12 mouse cellular contexts compared by ENCODE assay signal in genomic region chr8:84772628-84773027, GRCm38 (mm10). TPM values are rescaled to one million over a fixed set of nuclear protein-coding genes. Genes with fewer than 3 reads are reported as not detected.
DNase-seq lines count a peak whose midpoint lies in the region; ATAC-seq lines count a peak whose summit lies in the region.
"Had no signal": no experiment of that assay in that cellular context is flagged by ENCODE, and none has a peak within 500 bp of the region (broad histone marks: within the 10 kb centered on the region; RNA-seq: fewer than 3 reads in every experiment).

No protein-coding gene starts in this region.

- H3K27ac ChIP-seq in heart, embryonic 16.5 days (ENCODE audit: low read length) = no peak overlapping the region
- H3K27ac ChIP-seq in forebrain, embryonic 15.5 days (replicated peaks) = peak overlapping the region; percentile 97
- H3K27ac ChIP-seq in stomach, embryonic 14.5 days (ENCODE audit: low read length) = no peak overlapping the region
- H3K27ac ChIP-seq: macrophage had no signal

- peaks cover 3% of the 10 kb centered on the region for H3K36me3 ChIP-seq in heart, embryonic 16.5 days (ENCODE audit: control insufficient read depth, insufficient read depth)
- peaks cover 18% of the 10 kb centered on the region for H3K36me3 ChIP-seq in megakaryocyte, embryonic 14.5 days (replicated peaks; ENCODE audit: low read length)
- no peaks in the 10 kb centered on the region for H3K36me3 ChIP-seq in forebrain, embryonic 15.5 days
- H3K36me3 ChIP-seq in stomach, embryonic 14.5 days (ENCODE audit: control insufficient read depth, insufficient read depth, low read length) = no peaks in the 10 kb centered on the region; the same call in 1 of the 2 replicates

- no peaks in the 10 kb centered on the region for H3K9me3 ChIP-seq in heart, embryonic 16.5 days (replicated peaks; ENCODE audit: control insufficient read depth, low read length)
- H3K9me3 ChIP-seq in megakaryocyte, embryonic 14.5 days = no peaks in the 10 kb centered on the region
- H3K9me3 ChIP-seq in forebrain, embryonic 15.5 days = no peaks in the 10 kb centered on the region
- H3K9me3 ChIP-seq in stomach, embryonic 14.5 days (ENCODE audit: control insufficient read depth, low read depth, low read length) = no peaks in the 10 kb centered on the region

- peaks cover 38% of the 10 kb centered on the region for H3K27me3 ChIP-seq in heart, embryonic 16.5 days (ENCODE audit: control insufficient read depth, insufficient read depth, low read length)
- peaks cover 31% of the 10 kb centered on the region for H3K27me3 ChIP-seq in megakaryocyte, embryonic 14.5 days (replicated peaks)
- no peaks in the 10 kb centered on the region; the same call in 1 of the 2 replicates for H3K27me3 ChIP-seq in forebrain, embryonic 15.5 days
- peaks cover 22% of the 10 kb centered on the region for H3K27me3 ChIP-seq in stomach, embryonic 14.5 days (ENCODE audit: control insufficient read depth, insufficient read depth, low read length)

- H3K4me2 ChIP-seq in heart, embryonic 16.5 days (ENCODE audit: low read depth, low read length) = peak overlapping the region; percentile 38; the same call in 1 of the 2 replicates
- H3K4me2 ChIP-seq in forebrain, embryonic 15.5 days (replicated peaks) = peak overlapping the region; percentile 70
- peak overlapping the region; percentile 34 for H3K4me2 ChIP-seq in stomach, embryonic 14.5 days (replicated peaks; ENCODE audit: low read depth, low read length)

- no peak overlapping the region for H3K4me3 ChIP-seq in heart, embryonic 16.5 days (ENCODE audit: low read length)
- peak overlapping the region; percentile 18 for H3K4me3 ChIP-seq in megakaryocyte, embryonic 14.5 days (replicated peaks)
- H3K4me3 ChIP-seq in forebrain, embryonic 15.5 days = peak overlapping the region; percentile 43
- H3K4me3 ChIP-seq in stomach, embryonic 14.5 days (ENCODE audit: low read depth, low read length) = no peak overlapping the region

- H3K4me1 ChIP-seq in heart, embryonic 16.5 days (ENCODE audit: control insufficient read depth, insufficient read depth, low read length) = peaks cover 36% of the 10 kb centered on the region
- peaks cover 32% of the 10 kb centered on the region for H3K4me1 ChIP-seq in megakaryocyte, embryonic 14.5 days
- peaks cover 74% of the 10 kb centered on the region for H3K4me1 ChIP-seq in forebrain, embryonic 15.5 days
- H3K4me1 ChIP-seq in stomach, embryonic 14.5 days (ENCODE audit: control insufficient read depth, insufficient read depth, low read length) = peaks cover 27% of the 10 kb centered on the region

- H3K9ac ChIP-seq in heart, embryonic 16.5 days (ENCODE audit: low read length) = no peak overlapping the region
- peak overlapping the region; percentile 81 for H3K9ac ChIP-seq in forebrain, embryonic 15.5 days (replicated peaks)
- no peak overlapping the region; the same call in 1 of the 2 replicates for H3K9ac ChIP-seq in stomach, embryonic 14.5 days (replicated peaks; ENCODE audit: low read depth, low read length)

- ATAC-seq in heart, embryonic 16.5 days (replicated peaks; ENCODE audit: extremely low read depth, insufficient read depth, low FRiP score) = no peak
- ATAC-seq in megakaryocyte, adult 5-6 weeks (ENCODE audit: poor library complexity, severe bottlenecking) = no peak
- ATAC-seq in forebrain, embryonic 15.5 days (replicated peaks) = no peak
- ATAC-seq in stomach, embryonic 14.5 days (ENCODE audit: insufficient number of reproducible peaks, insufficient read depth, low FRiP score, low read depth) = no peak

- no peak for DNase-seq in heart, adult 11 months
- no peak for DNase-seq in gastrocnemius, adult 8-10 months (ENCODE audit: low spot score in 2 of 2)
- DNase-seq in thymus, postnatal 25 days = no peak
- DNase-seq: adrenal gland, adult 8-10 months; thymus, postnatal 14 days had no signal

- 9% methylated on average over 3 of the region's 3 CpGs for WGBS in heart, embryonic 16.5 days
- 12% methylated on average over 2 of the region's 3 CpGs for WGBS in forebrain, embryonic 15.5 days
- 12% methylated on average over 3 of the region's 3 CpGs for WGBS in stomach, embryonic 14.5 days

RNA-seq across cellular contexts. Expression of gene Nfix, which starts 27.5 kb away (rescaled TPM):
- polyA plus RNA-seq in heart, embryonic 16.5 days (2015; fragmentation: Nextera tagmentation; extraction: Ambion mirVana) = 12.7 and 15.9 TPM in 2 replicates
- 18.4 and 27.4 TPM in 2 replicates for polyA plus RNA-seq in megakaryocyte, embryonic 14.5 days (2012; ENCODE audit: insufficient read depth, low replicate concordance)
- 23.8 and 26.9 TPM in 2 replicates for total RNA-seq in megakaryocyte, adult 5-6 weeks (2015)
- 7.7 and 17.0 TPM in 2 replicates for total RNA-seq in megakaryocyte, adult 5-6 weeks (2017)
- polyA plus RNA-seq in forebrain, embryonic 15.5 days (2015; fragmentation: Nextera tagmentation; extraction: Ambion mirVana) = 413 and 445 TPM in 2 replicates
- polyA plus RNA-seq in stomach, embryonic 14.5 days (2014; fragmentation: Nextera tagmentation; extraction: Ambion mirVana) = 37.8 and 40.5 TPM in 2 replicates
- 100 to 1,000 TPM; 507 to 604 (median 532) TPM for total RNA-seq in gastrocnemius, adult 8-10 months (2022)

RNA-seq across cellular contexts. Expression of gene G430095P16Rik, which starts 49.8 kb away (rescaled TPM):
- polyA plus RNA-seq in heart, embryonic 16.5 days (2015; fragmentation: Nextera tagmentation; extraction: Ambion mirVana) = 3.1 and 4.7 TPM in 2 replicates
- polyA plus RNA-seq in megakaryocyte, embryonic 14.5 days (2012; ENCODE audit: insufficient read depth, low replicate concordance) = 2.7 and 19.7 TPM in 2 replicates
- 40.4 and 45.2 TPM in 2 replicates for total RNA-seq in megakaryocyte, adult 5-6 weeks (2015)
- 20.6 and 25.5 TPM in 2 replicates for total RNA-seq in megakaryocyte, adult 5-6 weeks (2017)
- polyA plus RNA-seq in forebrain, embryonic 15.5 days (2015; fragmentation: Nextera tagmentation; extraction: Ambion mirVana) = 2.7 TPM in 2 replicates
- 2.8 and 5.0 TPM in 2 replicates for polyA plus RNA-seq in stomach, embryonic 14.5 days (2014; fragmentation: Nextera tagmentation; extraction: Ambion mirVana)
- under 1 TPM in 3 of 4 experiments, not detected in 1; 0.43 to 0.56 (median 0.48) TPM for total RNA-seq in gastrocnemius, adult 8-10 months (2022)
- total RNA-seq: layer of hippocampus, adult 18-20 months had no signal
- polyA plus RNA-seq: macrophage had no signal

RNA-seq across cellular contexts. Expression of gene Dand5, which starts 50.0 kb away (rescaled TPM):
- polyA plus RNA-seq in heart, embryonic 16.5 days (2015; fragmentation: Nextera tagmentation; extraction: Ambion mirVana) = 6.6 and 6.8 TPM in 2 replicates
- 3.1 TPM in 1 of 2 replicates, not detected in the other for polyA plus RNA-seq in megakaryocyte, embryonic 14.5 days (2012; ENCODE audit: insufficient read depth, low replicate concordance)
- total RNA-seq in megakaryocyte, adult 5-6 weeks (2015) = 1.4 and 2.6 TPM in 2 replicates
- 0.28 and 4.4 TPM in 2 replicates for total RNA-seq in megakaryocyte, adult 5-6 weeks (2017)
- polyA plus RNA-seq in forebrain, embryonic 15.5 days (2015; fragmentation: Nextera tagmentation; extraction: Ambion mirVana) = 8.1 and 8.9 TPM in 2 replicates
- polyA plus RNA-seq in stomach, embryonic 14.5 days (2014; fragmentation: Nextera tagmentation; extraction: Ambion mirVana) = 7.1 and 7.6 TPM in 2 replicates
- total RNA-seq in gastrocnemius, adult 8-10 months (2022) = 10 to 100 TPM in 3 of 4 experiments, 1 to 10 TPM in 1; 7.8 to 12.9 (median 12.2) TPM

RNA-seq across cellular contexts. Expression of gene Gadd45gip1, which starts 58.7 kb away (rescaled TPM):
- 47.7 and 48.3 TPM in 2 replicates for polyA plus RNA-seq in heart, embryonic 16.5 days (2015; fragmentation: Nextera tagmentation; extraction: Ambion mirVana)
- polyA plus RNA-seq in megakaryocyte, embryonic 14.5 days (2012; ENCODE audit: insufficient read depth, low replicate concordance) = 37.4 and 49.3 TPM in 2 replicates
- 6.3 and 6.6 TPM in 2 replicates for total RNA-seq in megakaryocyte, adult 5-6 weeks (2015)
- 13.9 and 20.5 TPM in 2 replicates for total RNA-seq in megakaryocyte, adult 5-6 weeks (2017)
- 36.3 and 39.9 TPM in 2 replicates for polyA plus RNA-seq in forebrain, embryonic 15.5 days (2015; fragmentation: Nextera tagmentation; extraction: Ambion mirVana)
- polyA plus RNA-seq in stomach, embryonic 14.5 days (2014; fragmentation: Nextera tagmentation; extraction: Ambion mirVana) = 49.5 and 50.5 TPM in 2 replicates
- total RNA-seq in gastrocnemius, adult 8-10 months (2022) = 10 to 100 TPM; 18.6 to 23.2 (median 20.8) TPM

Comparison
In these comparisons a context has a peak if more than half of its experiments do, and no peak if none do; other contexts are left out.
1. H3K4me3 ChIP-seq: peak in megakaryocyte, embryonic 14.5 days (single experiment) and forebrain, embryonic 15.5 days (single experiment); none in heart, embryonic 16.5 days (single experiment) and stomach, embryonic 14.5 days (single experiment).
2. Peak in every context shown above with its lines, with median percentiles within 50 percentile points of each other: H3K4me2 ChIP-seq.